Mouse (Mus musculus): ENCODE measurements at regions not wholly inside any gene's neighbourhood (a gene's known extent, or its start where the extent isn't known, plus 50 kb on each side); places are given as distances from the start of the nearest gene placed in this dataset.

- peak; percentile 29 to 40 for DNase-seq (ENCODE audit: low spot score in 2 of 2)
Observed at GRCm38 (mm10) chr14:105950924-105951323, 54.3 kb upstream of the Spry2 start.

GRCm38 (mm10) chr14:105955082-105955481, 58.5 kb upstream of the Spry2 start:
- DNase-seq (ENCODE audit: low spot score in 2 of 2): no peak

DNA sequence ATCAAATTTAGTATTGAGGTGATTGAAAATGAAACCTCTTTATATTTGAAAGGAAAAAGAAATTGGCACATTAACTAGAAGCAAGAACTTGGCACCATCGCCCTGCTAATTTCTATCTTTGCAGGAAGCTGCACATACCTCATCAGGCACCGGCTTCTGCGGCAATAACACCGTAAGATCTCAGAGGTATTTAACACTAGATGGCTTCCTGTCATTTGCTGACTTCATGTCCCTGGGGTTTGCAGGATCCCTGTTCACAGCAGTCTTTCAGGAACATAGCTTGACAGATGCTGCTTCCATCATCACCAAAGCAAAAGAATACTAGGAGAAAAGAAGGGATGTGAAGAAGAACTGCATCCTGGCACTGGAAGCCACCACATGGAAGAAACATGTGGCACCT, 60.2 kb upstream of the Spry2 start:
- no peak for DNase-seq (ENCODE audit: low spot score in 2 of 2)

- DNase-seq (ENCODE audit: low spot score in 2 of 2): peak; percentile 23 to 34
Observed at GRCm38 (mm10) chr14:105958005-105958404, 61.4 kb upstream of the Spry2 start.

DNA sequence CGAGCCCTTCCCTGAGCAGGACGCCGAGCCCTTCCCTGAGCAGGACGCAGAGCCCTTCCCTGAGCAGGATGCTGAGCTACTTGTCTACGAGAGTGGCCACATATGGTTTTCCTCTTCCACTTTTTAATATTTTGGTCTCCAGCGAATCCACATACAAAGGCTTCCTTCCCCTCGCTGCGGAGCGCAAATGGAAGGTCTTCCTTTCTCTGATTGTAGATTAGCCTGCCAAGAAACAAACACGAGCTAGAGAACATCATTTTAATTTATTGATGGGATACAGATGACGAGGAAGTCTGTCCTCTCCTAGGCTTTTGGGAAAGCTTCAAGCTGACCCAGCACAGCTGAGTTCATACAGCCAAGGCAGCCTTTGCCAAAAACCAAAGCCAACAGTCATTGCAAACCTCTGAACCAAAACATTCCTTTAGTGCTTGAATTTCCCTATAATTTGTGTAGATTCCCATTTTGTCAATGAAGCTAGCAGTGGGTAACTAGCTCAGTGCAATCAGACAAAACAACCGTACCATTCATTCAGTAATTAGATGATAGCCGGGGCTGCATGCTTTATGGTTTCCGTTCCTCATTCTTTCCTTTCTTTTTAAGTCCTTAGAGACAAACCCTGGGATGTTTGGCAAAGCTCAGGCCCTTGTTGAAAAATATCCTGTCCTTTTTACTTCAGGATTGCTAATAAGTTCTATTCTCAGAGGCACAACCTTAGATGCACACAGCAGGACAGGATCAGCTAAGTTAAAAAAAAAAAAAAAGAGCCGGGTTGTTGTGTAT, 83.1 kb upstream of the Spry2 start:
- peak; percentile 70 to 72 for DNase-seq (ENCODE audit: low spot score in 2 of 2)

DNA sequence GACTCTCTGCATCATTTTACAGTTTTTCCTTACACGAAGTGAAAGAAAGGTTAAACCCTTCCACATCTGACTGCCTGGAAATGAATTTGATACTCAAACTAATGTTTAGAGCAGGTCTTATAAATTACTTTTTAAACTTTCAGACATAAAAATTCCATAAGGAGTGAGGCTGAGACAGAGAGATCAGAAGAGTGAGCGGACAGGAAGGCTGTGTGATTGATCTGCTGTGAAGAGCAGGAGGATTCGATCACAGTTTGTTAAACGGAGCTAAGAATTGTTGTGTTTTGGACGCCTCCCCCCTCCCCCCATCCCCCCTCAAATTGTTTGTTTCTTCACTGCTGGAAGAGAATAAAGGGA, 83.7 kb upstream of the Spry2 start:
- no peak for DNase-seq (ENCODE audit: low spot score in 2 of 2)

DNA sequence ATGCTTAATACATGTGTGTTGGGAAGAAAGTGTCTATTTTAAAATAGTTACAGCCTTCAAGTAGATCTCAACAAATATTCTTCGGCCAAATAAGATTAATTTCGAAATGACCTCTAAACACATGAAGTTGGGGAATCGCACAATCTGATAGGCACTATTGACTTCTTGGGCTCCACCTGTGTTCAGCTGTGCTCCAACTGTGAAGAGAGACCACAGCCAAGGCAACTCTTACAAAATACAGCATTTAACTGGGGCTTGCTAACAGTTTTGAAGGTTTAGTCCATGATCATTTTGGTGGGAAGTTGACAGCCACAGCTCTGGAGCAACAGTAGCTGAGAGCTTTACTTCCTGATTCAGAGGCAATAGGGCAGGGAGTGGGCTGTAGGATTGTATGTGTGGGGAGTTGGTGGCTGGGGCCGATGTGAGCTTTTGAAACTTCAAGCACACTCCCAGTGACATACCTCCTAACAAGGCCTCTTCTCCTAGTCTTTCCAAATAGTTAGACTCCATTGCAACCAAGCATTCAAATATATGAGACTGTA, 90.8 kb upstream of the Spry2 start:
- peak; percentile 43 to 44 for DNase-seq (ENCODE audit: low spot score in 2 of 2)

GRCm38 (mm10) chr14:105988738-105989137, 92.1 kb upstream of the Spry2 start:
- no peak for DNase-seq (ENCODE audit: low spot score in 2 of 2)

DNA sequence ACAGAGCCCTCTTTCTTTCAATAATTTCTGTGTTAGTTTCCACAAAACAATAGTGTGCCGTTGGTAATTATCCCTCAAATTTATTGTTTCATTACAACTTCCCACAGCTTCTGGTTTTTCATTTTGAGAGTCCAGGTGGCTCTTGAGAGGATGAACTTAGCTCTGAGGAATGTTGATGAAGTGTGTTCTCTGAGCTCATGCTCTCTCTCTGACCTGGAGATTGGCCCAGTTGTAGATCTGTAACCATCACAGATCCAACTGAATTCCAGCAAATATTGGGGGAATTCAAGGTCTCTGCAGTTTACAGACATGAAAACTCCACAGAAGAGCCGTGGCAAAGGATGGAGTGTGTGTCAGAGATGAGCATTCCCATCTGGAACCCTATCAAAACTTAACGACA, 96.5 kb upstream of the Spry2 start:
- DNase-seq (ENCODE audit: low spot score in 2 of 2): no peak

- peak in 1 of 2 experiments; percentile 30 for DNase-seq (ENCODE audit: low spot score in 2 of 2)
Observed at GRCm38 (mm10) chr14:105999801-106000200, 103.2 kb upstream of the Spry2 start.

GRCm38 (mm10) chr14:106007769-106008168, 98.2 kb upstream of the Trim52 start:
- DNase-seq (ENCODE audit: low spot score in 2 of 2): no peak

DNA sequence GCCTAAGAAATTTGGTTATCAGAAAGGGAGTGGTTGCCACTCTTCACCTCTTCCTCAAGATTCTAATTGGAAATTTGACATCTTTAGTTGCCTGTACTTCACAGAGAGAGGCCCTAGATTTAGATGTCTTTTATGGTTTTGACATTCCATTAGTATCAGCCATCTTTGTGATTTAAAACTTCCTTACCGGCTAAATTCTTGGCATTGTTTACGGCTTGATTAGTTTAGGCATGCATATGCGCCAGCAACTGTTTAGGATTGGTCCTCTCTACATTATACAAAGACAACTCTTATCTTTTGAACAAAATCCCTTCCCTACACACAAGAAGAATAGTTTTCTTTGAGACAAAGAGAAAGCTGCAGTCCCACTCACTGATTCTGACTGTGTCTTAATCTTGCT, 97.0 kb upstream of the Trim52 start:
- DNase-seq (ENCODE audit: low spot score in 2 of 2): no peak

- DNase-seq (ENCODE audit: low spot score in 2 of 2): no peak
Observed at GRCm38 (mm10) chr14:106010961-106011360, 95.0 kb upstream of the Trim52 start.

- peak; percentile 60 to 67 for DNase-seq (ENCODE audit: low spot score in 2 of 2)
Observed at GRCm38 (mm10) chr14:106011991-106012427, 94.0 kb upstream of the Trim52 start.

- no peak for DNase-seq (ENCODE audit: low spot score in 2 of 2)
Observed at GRCm38 (mm10) chr14:106022806-106023205, 83.2 kb upstream of the Trim52 start.

DNA sequence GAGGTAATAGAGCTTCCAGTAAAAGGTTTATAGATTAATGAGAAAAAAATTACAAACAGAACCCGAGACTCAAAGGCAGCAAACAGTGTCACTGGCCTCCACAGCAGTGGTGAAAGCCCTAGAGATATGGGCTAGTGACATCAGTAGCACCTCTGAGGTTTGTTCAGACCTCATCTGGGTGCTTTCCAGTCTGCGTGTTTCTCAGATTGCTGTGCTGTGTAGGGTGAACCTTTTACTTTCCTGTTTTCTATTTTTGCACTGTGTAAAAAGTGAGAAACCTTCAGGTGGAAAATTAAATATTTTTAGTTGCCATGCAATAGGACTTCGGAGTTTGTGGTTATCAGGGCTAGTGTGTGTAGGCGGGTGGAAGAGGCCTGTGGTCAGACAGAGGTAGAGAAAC, 79.2 kb upstream of the Trim52 start:
- DNase-seq (ENCODE audit: low spot score in 2 of 2): no peak

GRCm38 (mm10) chr14:106027686-106028085, 78.3 kb upstream of the Trim52 start:
- no peak for DNase-seq (ENCODE audit: low spot score in 2 of 2)

GRCm38 (mm10) chr14:106031094-106031493, 74.9 kb upstream of the Trim52 start:
- no peak for DNase-seq (ENCODE audit: low spot score in 2 of 2)

- DNase-seq (ENCODE audit: low spot score in 2 of 2): no peak
Observed at GRCm38 (mm10) chr14:106033793-106034192, 72.2 kb upstream of the Trim52 start.

GRCm38 (mm10) chr14:106034933-106035665, 70.9 kb upstream of the Trim52 start:
- DNase-seq (ENCODE audit: low spot score in 2 of 2): no peak

GRCm38 (mm10) chr14:106044274-106044673, 61.7 kb upstream of the Trim52 start:
- no peak for DNase-seq (ENCODE audit: low spot score in 2 of 2)

DNA sequence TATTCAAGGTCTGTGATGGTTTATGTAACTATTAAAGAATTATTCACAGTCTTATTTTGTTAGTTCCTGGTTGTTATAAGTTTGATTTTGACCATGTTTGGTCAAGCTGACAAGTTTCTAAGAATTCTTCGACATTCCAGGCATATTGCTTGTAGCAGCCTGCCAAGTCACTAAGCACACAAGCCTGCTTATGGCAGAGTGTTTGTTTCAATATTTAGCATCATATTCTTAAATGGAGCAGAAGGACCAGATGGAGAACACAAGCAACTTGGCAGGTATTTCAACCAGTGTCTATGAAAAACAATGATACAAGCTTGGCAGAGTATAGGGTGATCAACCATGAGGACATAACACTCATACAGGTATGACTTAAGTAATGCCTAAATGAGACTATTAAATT, 55.8 kb upstream of the Trim52 start:
- DNase-seq (ENCODE audit: low spot score in 2 of 2): no peak
